Mouse (Mus musculus) neural tube, embryonic 12.5 days (tissue): ENCODE measurements at regions not wholly inside any gene's neighbourhood (a gene's known extent, or its start where the extent isn't known, plus 50 kb on each side); places are given as distances from the start of the nearest gene placed in this dataset. TPM values are rescaled to one million over a fixed set of nuclear protein-coding genes. Genes with fewer than 3 reads are reported as not detected.

ENCODE experiments used
- ATAC-seq: fragments of 200-750 bp; cut with Nextera tagmentation; 2 replicates; pipeline ENCODE4 v1.8.0; 2017; ENCODE audit warnings: low read depth, mild to moderate bottlenecking, moderate TSS enrichment, moderate library complexity; ENCODE audit not compliant: low FRiP score
- H3K27ac ChIP-seq: fragments of 300-500 bp; sonication (generic); 2 replicates; pipeline ENCODE4 v1.5.1; 2016
- H3K27me3 ChIP-seq: fragments of 300-500 bp; sonication (generic); replicated peaks from 2 replicates; pipeline ENCODE4 v1.6.1; 2016; ENCODE audit warnings: mild to moderate bottlenecking
- H3K36me3 ChIP-seq: fragments of 300-500 bp; sonication (generic); 2 replicates; pipeline ENCODE4 v1.6.1; 2016; ENCODE audit warnings: mild to moderate bottlenecking
- H3K4me1 ChIP-seq: fragments of 300-500 bp; sonication (generic); 2 replicates; pipeline ENCODE4 v1.6.1; 2016
- H3K4me2 ChIP-seq: fragments of 300-500 bp; sonication (generic); replicated peaks from 2 replicates; pipeline ENCODE4 v1.6.1; 2016; ENCODE audit warnings: mild to moderate bottlenecking
- H3K4me3 ChIP-seq: fragments of 300-500 bp; sonication (generic); 2 replicates; pipeline ENCODE4 v1.5.1; 2016
- H3K9ac ChIP-seq: fragments of 300-500 bp; sonication (generic); 2 replicates; pipeline ENCODE4 v1.6.1; 2016; ENCODE audit warnings: mild to moderate bottlenecking
- H3K9me3 ChIP-seq: fragments of 300-500 bp; sonication (generic); 2 replicates; pipeline ENCODE4 v1.6.1; 2016; ENCODE audit warnings: mild to moderate bottlenecking
- WGBS: fragments of 180-500 bp; shearing (Covaris S2); methylation state at CpG from one replicate; pipeline ENCODE4 v1.1.7; 2016; 5-methylcytosine and 5-hydroxymethylcytosine counted together
- microRNA-seq: library from miRNA; unstranded; fragments of <30 nt; microRNA quantifications from one replicate; pipeline ENCODE4, GENCODE M21; 2017

GRCm38 (mm10) chr13:10504211-10504610, 143.6 kb upstream of the Chrm3 start:
- Histone ChIP-seq H3K36me3 (no peaks in the 10 kb centered on the region), H3K4me1 (no peaks in the 10 kb centered on the region), H3K27ac (no peak overlapping the region), H3K27me3 (no peaks in the 10 kb centered on the region), H3K9ac (no peak overlapping the region), H3K4me3 (no peak overlapping the region), H3K9me3 (no peaks in the 10 kb centered on the region), H3K4me2 (no peak overlapping the region)
- ATAC-seq, result no peak
- WGBS, result 50% methylated on average over 7 of the region's 7 CpGs

GRCm38 (mm10) chr13:10455323-10455722, 94.7 kb upstream of the Chrm3 start:
- 92% methylated on average over 6 of the region's 6 CpGs for WGBS
- H3K4me2 ChIP-seq, result no peak overlapping the region
- H3K4me1 ChIP-seq, result no peaks in the 10 kb centered on the region

GRCm38 (mm10) chr13:10454667-10455066, 94.0 kb upstream of the Chrm3 start:
- no peaks in the 10 kb centered on the region for H3K9me3 ChIP-seq
- H3K9ac ChIP-seq, result no peak overlapping the region
- no peak overlapping the region for H3K4me3 ChIP-seq
- WGBS, result 89% methylated on average over 4 of the region's 4 CpGs
- no peak overlapping the region for H3K4me2 ChIP-seq
- H3K36me3 ChIP-seq, result no peaks in the 10 kb centered on the region
- no peaks in the 10 kb centered on the region for H3K27me3 ChIP-seq
- H3K4me1 ChIP-seq, result no peaks in the 10 kb centered on the region
- 0 out of 2 replicates have a peak, but pooled peaks have one; percentile 21 for ATAC-seq
- no peak overlapping the region for H3K27ac ChIP-seq

More at GRCm38 (mm10) chr13:10455323-10455722, 94.7 kb upstream of the Chrm3 start:
- Histone ChIP-seq H3K27ac (no peak overlapping the region), H3K9me3 (no peaks in the 10 kb centered on the region), H3K27me3 (no peaks in the 10 kb centered on the region), H3K9ac (no peak overlapping the region), H3K36me3 (no peaks in the 10 kb centered on the region), H3K4me3 (no peak overlapping the region)
- no peak for ATAC-seq

- no peaks in the 10 kb centered on the region for H3K4me1 ChIP-seq
- 53% methylated on average over 3 of the region's 3 CpGs for WGBS
- ATAC-seq, result no peak
Measured at GRCm38 (mm10) chr13:10451057-10451456, 90.4 kb upstream of the Chrm3 start.

GRCm38 (mm10) chr13:10449502-10449901, 88.9 kb upstream of the Chrm3 start:
- Histone ChIP-seq H3K9me3 (no peaks in the 10 kb centered on the region), H3K36me3 (no peaks in the 10 kb centered on the region), H3K4me2 (no peak overlapping the region), H3K27me3 (no peaks in the 10 kb centered on the region), H3K4me1 (no peaks in the 10 kb centered on the region), H3K4me3 (no peak overlapping the region), H3K9ac (no peak overlapping the region), H3K27ac (no peak overlapping the region)
- no peak for ATAC-seq
- 91% methylated on average over 6 of the region's 6 CpGs for WGBS

More at GRCm38 (mm10) chr13:10451057-10451456, 90.4 kb upstream of the Chrm3 start:
- Histone ChIP-seq H3K4me3 (no peak overlapping the region), H3K27ac (no peak overlapping the region), H3K9me3 (no peaks in the 10 kb centered on the region), H3K9ac (no peak overlapping the region), H3K27me3 (no peaks in the 10 kb centered on the region), H3K36me3 (no peaks in the 10 kb centered on the region), H3K4me2 (no peak overlapping the region)

GRCm38 (mm10) chr13:10447806-10448205, 87.2 kb upstream of the Chrm3 start:
- no peaks in the 10 kb centered on the region for H3K36me3 ChIP-seq
- no peak overlapping the region for H3K4me3 ChIP-seq
- H3K27ac ChIP-seq, result no peak overlapping the region
- 95% methylated on average over 1 of the region's 1 CpGs for WGBS
- H3K9me3 ChIP-seq, result no peaks in the 10 kb centered on the region
- no peak overlapping the region for H3K4me2 ChIP-seq
- H3K4me1 ChIP-seq, result no peaks in the 10 kb centered on the region
- no peak overlapping the region for H3K9ac ChIP-seq
- H3K27me3 ChIP-seq, result no peaks in the 10 kb centered on the region
- ATAC-seq, result no peak

- Histone ChIP-seq H3K4me1 (no peaks in the 10 kb centered on the region), H3K27ac (no peak overlapping the region), H3K9ac (no peak overlapping the region), H3K27me3 (no peaks in the 10 kb centered on the region), H3K36me3 (no peaks in the 10 kb centered on the region), H3K4me3 (no peak overlapping the region), H3K4me2 (no peak overlapping the region), H3K9me3 (no peaks in the 10 kb centered on the region)
- WGBS, result 55% methylated on average over 3 of the region's 3 CpGs
- ATAC-seq, result no peak
Measured at GRCm38 (mm10) chr13:10445679-10446078, 85.0 kb upstream of the Chrm3 start.

Small RNAs in the stretch of these regions (microRNA-seq; reads per million reads assigned to microRNA genes)
- gene Gm23415, result not detected
